Mouse (Mus musculus) MEL (cell line): ENCODE results near the gene Pcdh19. TPM values are rescaled to one million over a fixed set of nuclear protein-coding genes. Genes with fewer than 3 reads are reported as not detected.
A peak's percentile ranks its signal among the peaks of the same experiment; 100 is the strongest.

Source experiments
- DNase-seq: peaks from one replicate; pipeline ENCODE4 v3.0.0; 2011; ENCODE audit warnings: low read depth, low spot score
- H3K27ac ChIP-seq: 2 replicates; pipeline ENCODE4 v1.5.1; 2012; ENCODE audit warnings: low read depth, mild to moderate bottlenecking, control low read depth, low read length, moderate library complexity; ENCODE audit not compliant: control insufficient read depth
- H3K27me3 ChIP-seq, 2 experiments: fragments of 150-350 bp in 1 of 2; sonication (generic) in 1 of 2; 2 replicates each; pipeline ENCODE4 v1.6.1; 2012; ENCODE audit warnings: low read length in 2 of 2, mild to moderate bottlenecking in 2 of 2, improper control_type of control experiment in 1 of 2, moderate library complexity in 1 of 2; ENCODE audit not compliant: insufficient read depth in 2 of 2, control insufficient read depth in 1 of 2
- H3K36me3 ChIP-seq, 2 experiments: 2 replicates each; pipeline ENCODE4 v1.6.1; 2012 to 2014; ENCODE audit warnings: low read length in 2 of 2, improper control_type of control experiment in 1 of 2, inconsistent platforms in 1 of 2, mild to moderate bottlenecking in 1 of 2; ENCODE audit not compliant: insufficient read depth in 2 of 2, control insufficient read depth in 1 of 2
- H3K4me1 ChIP-seq, 2 experiments: fragments of 150-350 bp in 1 of 2; sonication (generic) in 1 of 2; 2 replicates each; pipeline ENCODE4 v1.6.1; 2012; ENCODE audit warnings: low read length in 2 of 2, improper control_type of control experiment in 1 of 2, mild to moderate bottlenecking in 1 of 2; ENCODE audit not compliant: insufficient read depth in 2 of 2, control insufficient read depth in 1 of 2
- H3K4me3 ChIP-seq, 2 experiments: fragments of 150-350 bp in 1 of 2; sonication (generic) in 1 of 2; 2 replicates each; pipeline ENCODE4 v1.5.1; 2012; ENCODE audit warnings: low read depth in 2 of 2, low read length in 2 of 2, mild to moderate bottlenecking in 2 of 2, moderate library complexity in 2 of 2, control low read depth in 1 of 2, improper control_type of control experiment in 1 of 2; ENCODE audit not compliant: control insufficient read depth in 1 of 2, insufficient read depth in 1 of 2
- H3K79me2 ChIP-seq: 2 replicates; pipeline ENCODE4 v1.6.1; 2012; ENCODE audit warnings: mild to moderate bottlenecking, low read length, moderate library complexity; ENCODE audit not compliant: control insufficient read depth, poor library complexity, insufficient read depth
- H3K9ac ChIP-seq: 2 replicates; pipeline ENCODE4 v1.6.1; 2012; ENCODE audit warnings: low read depth, mild to moderate bottlenecking, control low read depth, low read length, moderate library complexity; ENCODE audit not compliant: control insufficient read depth, poor library complexity, severe bottlenecking
- H3K9me3 ChIP-seq: fragments of 150-350 bp; sonication (generic); replicated peaks from 2 replicates; pipeline ENCODE4 v1.6.1; 2012; ENCODE audit warnings: mild to moderate bottlenecking, low read length, improper control_type of control experiment, moderate library complexity; ENCODE audit not compliant: insufficient read depth
- BHLHE40 ChIP-seq: IDR thresholded peaks from 2 replicates; pipeline ENCODE4 v1.6.1; 2012; ENCODE audit warnings: low read depth, mild to moderate bottlenecking, inconsistent platforms, low read length, improper control_type of control experiment, borderline replicate concordance
- CHD1 ChIP-seq: IDR thresholded peaks from 2 replicates; pipeline ENCODE4 v1.6.1; 2012; ENCODE audit warnings: low read depth, mild to moderate bottlenecking, inconsistent platforms, low read length, improper control_type of control experiment
- CHD2 ChIP-seq: IDR thresholded peaks from 2 replicates; pipeline ENCODE4 v1.6.1; 2011; ENCODE audit warnings: low read length, improper control_type of control experiment
- CTCF ChIP-seq, 3 experiments: IDR thresholded peaks in 2 of 3; conservative IDR thresholded peaks in 1 of 3; 2 replicates each; pipeline ENCODE4 v1.5.1; 2011 to 2012; ENCODE audit warnings: low read length in 3 of 3, low read depth in 2 of 3, mild to moderate bottlenecking in 2 of 3, improper control_type of control experiment in 1 of 3, inconsistent platforms in 1 of 3, mixed read lengths in 1 of 3, moderate library complexity in 1 of 3; ENCODE audit not compliant: control insufficient read depth in 1 of 3, insufficient read depth in 1 of 3, poor library complexity in 1 of 3, severe bottlenecking in 1 of 3
- E2F4 ChIP-seq: IDR thresholded peaks from 2 replicates; pipeline ENCODE4 v1.6.1; 2011; ENCODE audit warnings: low read depth, low read length, improper control_type of control experiment, borderline replicate concordance
- ELF1 ChIP-seq: IDR thresholded peaks from 2 replicates; pipeline ENCODE4 v1.6.1; 2014; ENCODE audit warnings: low read depth, mild to moderate bottlenecking, inconsistent platforms, low read length, improper control_type of control experiment, moderate library complexity
- HCFC1 ChIP-seq: IDR thresholded peaks from 2 replicates; pipeline ENCODE4 v1.6.1; 2012; ENCODE audit warnings: low read depth, mild to moderate bottlenecking, inconsistent platforms, low read length, improper control_type of control experiment, moderate library complexity
- JUND ChIP-seq: IDR thresholded peaks from 2 replicates; pipeline ENCODE4 v1.6.1; 2011; ENCODE audit warnings: low read depth, mild to moderate bottlenecking, improper control_type of control experiment, low read length
- KAT2A ChIP-seq: conservative IDR thresholded peaks from 2 replicates; pipeline ENCODE4 v1.6.1; 2012; ENCODE audit warnings: low read depth, low read length, improper control_type of control experiment, inconsistent platforms
- MYB ChIP-seq: IDR thresholded peaks from 2 replicates; pipeline ENCODE4 v1.6.1; 2011; ENCODE audit warnings: mild to moderate bottlenecking, low read depth, low read length, improper control_type of control experiment
- NELFE ChIP-seq: IDR thresholded peaks from 2 replicates; pipeline ENCODE4 v1.6.1; 2011; ENCODE audit warnings: low read depth, low read length, improper control_type of control experiment
- POLR2A ChIP-seq, 2 experiments: IDR thresholded peaks; 2 replicates each; pipeline ENCODE4 v1.6.1; 2011 to 2012; ENCODE audit warnings: low read length in 2 of 2, mild to moderate bottlenecking in 2 of 2, control low read depth in 1 of 2, improper control_type of control experiment in 1 of 2, low read depth in 1 of 2, moderate library complexity in 1 of 2; ENCODE audit not compliant: control insufficient read depth in 1 of 2, insufficient read depth in 1 of 2, poor library complexity in 1 of 2
- POLR2AphosphoS5 ChIP-seq: IDR thresholded peaks from 2 replicates; pipeline ENCODE4 v1.6.1; 2012; ENCODE audit warnings: low read depth, borderline replicate concordance, mild to moderate bottlenecking, inconsistent platforms, low read length, moderate library complexity, mixed read lengths
- SIN3A ChIP-seq: IDR thresholded peaks from 2 replicates; pipeline ENCODE4 v1.6.1; 2012; ENCODE audit warnings: low read length, improper control_type of control experiment, inconsistent platforms
- SMC3 ChIP-seq: IDR thresholded peaks from 2 replicates; pipeline ENCODE4 v1.6.1; 2011; ENCODE audit warnings: low read depth, low read length, improper control_type of control experiment
- TAL1 ChIP-seq: IDR thresholded peaks from 2 replicates; pipeline ENCODE4 v1.6.1; 2012; ENCODE audit warnings: mild to moderate bottlenecking, inconsistent platforms, low read length, moderate library complexity, mixed read lengths
- TBP ChIP-seq: IDR thresholded peaks from 2 replicates; pipeline ENCODE4 v1.8.0; 2011; ENCODE audit warnings: low read depth, low read length, improper control_type of control experiment
- TCF12 ChIP-seq: IDR thresholded peaks from 2 replicates; pipeline ENCODE4 v1.6.1; 2014; ENCODE audit warnings: low read depth, mild to moderate bottlenecking, inconsistent platforms, low read length, improper control_type of control experiment, moderate library complexity
- UBTF ChIP-seq: IDR thresholded peaks from 2 replicates; pipeline ENCODE4 v1.6.1; 2012; ENCODE audit warnings: low read depth, mild to moderate bottlenecking, inconsistent platforms, low read length, improper control_type of control experiment, moderate library complexity, borderline replicate concordance; ENCODE audit not compliant: insufficient read depth
- USF2 ChIP-seq, 2 experiments: IDR thresholded peaks; 2 replicates each; pipeline ENCODE4 v1.6.1; 2011 to 2012; ENCODE audit warnings: improper control_type of control experiment in 2 of 2, low read length in 2 of 2, borderline replicate concordance in 1 of 2, inconsistent platforms in 1 of 2, low read depth in 1 of 2, mild to moderate bottlenecking in 1 of 2; ENCODE audit not compliant: insufficient read depth in 1 of 2
- ZKSCAN1 ChIP-seq: IDR thresholded peaks from 2 replicates; pipeline ENCODE4 v1.6.1; 2012; ENCODE audit warnings: low read depth, mild to moderate bottlenecking, inconsistent platforms, low read length, improper control_type of control experiment, moderate library complexity
- ZMIZ1 ChIP-seq: IDR thresholded peaks from 2 replicates; pipeline ENCODE4 v1.6.1; 2012; ENCODE audit warnings: low read depth, mild to moderate bottlenecking, inconsistent platforms, low read length, improper control_type of control experiment, moderate library complexity
- ZNF384 ChIP-seq: IDR thresholded peaks from 2 replicates; pipeline ENCODE4 v1.6.1; 2012; ENCODE audit warnings: low read depth, mild to moderate bottlenecking, inconsistent platforms, low read length, improper control_type of control experiment
- polyA plus RNA-seq, 2 experiments: library from polyadenylated mRNA; stranded (reverse) in 1 of 2; unstranded in 1 of 2; fragments of >175 nt in 1 of 2; fragments of >200 nt in 1 of 2; gene quantifications; 2 replicates each; pipeline versions ENCODE4 v1.2.1 to v1.2.4; 2012; ENCODE audit warnings: low replicate concordance in 2 of 2, low read depth in 1 of 2; ENCODE audit not compliant: insufficient read length in 2 of 2, insufficient read depth in 1 of 2, missing spikeins in 1 of 2
- total RNA-seq: library from RNA; depleted of rRNA; stranded (reverse); fragments of 300-350 nt; gene quantifications from 2 replicates; pipeline ENCODE4 v1.2.3, GENCODE M21; 2012

The Pcdh19 gene
- total and polyA plus RNA-seq, 3 experiments: 0.04 TPM; not detected in 2

DNA sequence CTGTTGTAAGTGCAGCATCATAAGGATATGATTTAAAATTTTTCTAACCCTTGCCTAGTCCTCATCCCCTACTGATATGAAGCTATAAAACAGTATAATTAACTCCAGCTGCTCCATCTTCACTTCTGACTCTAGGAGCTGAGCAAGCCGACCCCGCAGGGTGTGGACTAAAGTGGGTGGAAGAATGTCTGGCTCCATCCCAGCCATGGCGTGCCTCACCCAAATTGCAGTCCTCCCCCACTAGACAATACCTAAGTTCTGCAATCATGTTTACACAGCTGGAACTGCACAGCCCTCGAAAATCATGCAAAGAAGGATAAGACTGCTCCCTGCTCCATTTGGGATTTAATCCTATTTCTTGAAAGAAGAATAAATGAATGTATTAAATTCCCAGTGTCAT lies 84.5 kb downstream of the Pcdh19 start:
- no peaks in the 10 kb centered on the region for H3K9me3 ChIP-seq
- no peak overlapping the region for H3K27ac ChIP-seq
- no peaks in the 10 kb centered on the region for H3K27me3 ChIP-seq
- H3K79me2 ChIP-seq: no peaks in the 10 kb centered on the region
- no peak overlapping the region for H3K4me3 ChIP-seq
- H3K36me3 ChIP-seq: peaks cover 0 to 5% of the 10 kb centered on the region in 2 experiments; a peak in 2 of 4 replicates
- no peak overlapping the region for H3K9ac ChIP-seq
- H3K4me1 ChIP-seq: peaks cover 3 to 12% of the 10 kb centered on the region in 2 experiments
- DNase-seq: peak; percentile 26
- TF ChIP-seq CHD1: no peak
- TF ChIP-seq TCF12: no peak
- TF ChIP-seq CTCF (IDR thresholded peaks at IDR 0.05 in 2 of 3, conservative IDR thresholded peaks at IDR 0.05 in 1 of 3; ENCODE audit: control insufficient read depth in 1 of 3, insufficient read depth in 1 of 3, low read depth in 2 of 3, low read length in 3 of 3, poor library complexity in 1 of 3, severe bottlenecking in 1 of 3): no peak
- no peak for TF ChIP-seq TBP
- no peak for TF ChIP-seq ZNF384
- TF ChIP-seq UBTF: no peak
- TF ChIP-seq NELFE: no peak
- TF ChIP-seq ZKSCAN1: no peak
- TF ChIP-seq SIN3A: no peak
- no peak for TF ChIP-seq KAT2A
- no peak for TF ChIP-seq JUND
- no peak for TF ChIP-seq USF2 (IDR thresholded peaks at IDR 0.05; ENCODE audit: borderline replicate concordance in 1 of 2, insufficient read depth in 1 of 2, low read depth in 1 of 2, low read length in 2 of 2)
- no peak for TF ChIP-seq POLR2A (IDR thresholded peaks at IDR 0.05; ENCODE audit: control insufficient read depth in 1 of 2, insufficient read depth in 1 of 2, low read depth in 1 of 2, low read length in 2 of 2, poor library complexity in 1 of 2)
- TF ChIP-seq SMC3: no peak
- no peak for TF ChIP-seq ZMIZ1
- TF ChIP-seq, all 39 proteins: peak for 0

DNA sequence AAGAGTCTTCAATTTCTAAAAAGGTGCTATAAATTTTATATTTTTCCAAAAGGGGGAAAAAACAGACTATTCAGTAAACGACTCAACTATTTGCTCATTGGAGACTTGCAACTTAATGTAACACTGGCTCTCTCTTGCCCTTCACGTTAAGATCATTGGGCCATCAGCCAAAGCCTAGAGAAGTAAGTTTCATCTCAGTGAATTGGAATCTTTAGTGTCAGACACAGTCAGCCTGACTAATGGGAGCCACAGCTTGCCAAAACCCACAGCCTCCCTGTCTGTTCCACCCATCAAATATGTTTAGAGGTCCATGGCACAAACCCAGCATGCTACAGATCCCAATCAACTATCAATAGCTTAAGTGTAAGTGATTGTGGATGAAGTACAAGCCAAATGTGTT lies 86.7 kb downstream of the Pcdh19 start:
- no peaks in the 10 kb centered on the region for H3K9me3 ChIP-seq
- H3K9ac ChIP-seq: no peak overlapping the region
- no peak for TF ChIP-seq E2F4
- no peak for TF ChIP-seq MYB
- TF ChIP-seq CHD2: no peak
- TF ChIP-seq HCFC1: no peak
- TF ChIP-seq SMC3: no peak
- TF ChIP-seq KAT2A: no peak
- no peak for TF ChIP-seq ZMIZ1
- no peak for TF ChIP-seq ELF1
- TF ChIP-seq POLR2AphosphoS5: no peak
- TF ChIP-seq BHLHE40: no peak
- TF ChIP-seq TAL1: no peak
- TF ChIP-seq USF2 (IDR thresholded peaks at IDR 0.05; ENCODE audit: borderline replicate concordance in 1 of 2, insufficient read depth in 1 of 2, low read depth in 1 of 2, low read length in 2 of 2): no peak
- DNase-seq: peak; percentile 37
- H3K27me3 ChIP-seq: no peaks in the 10 kb centered on the region
- H3K4me3 ChIP-seq: no peak overlapping the region
- no peaks in the 10 kb centered on the region for H3K79me2 ChIP-seq
- no peak overlapping the region for H3K27ac ChIP-seq
- peaks cover 3 to 12% of the 10 kb centered on the region in 2 experiments for H3K4me1 ChIP-seq
- H3K36me3 ChIP-seq: peaks cover 0 to 5% of the 10 kb centered on the region in 2 experiments; a peak in 2 of 4 replicates
